Mouse (Mus musculus): ENCODE results near the gene Kcnmb4. TPM values are rescaled to one million over a fixed set of nuclear protein-coding genes. Genes with fewer than 3 reads are reported as not detected.

Gene Kcnmb4
- total and polyA plus RNA-seq, 3 experiments = 0.80 to 1.1 (median 1.0) TPM

GRCm38 (mm10) chr10:116473071-116473758 is 463 bp downstream of the Kcnmb4 start:
- Histone ChIP-seq H3K4me2 (ENCODE audit: insufficient read depth, low read depth, poor library complexity, severe bottlenecking) (peak overlapping the region; percentile 82), H3K4me1 (ENCODE audit: control insufficient read depth in 1 of 2, insufficient read depth in 2 of 2) (peaks cover 5 to 30% of the 10 kb centered on the region in 2 experiments; a peak in 3 of 4 replicates), H3K27ac (ENCODE audit: insufficient read depth, low read depth) (no peak overlapping the region), H3K79me2 (replicated peaks; ENCODE audit: control insufficient read depth, extremely low read depth, insufficient read depth, poor library complexity, severe bottlenecking) (no peaks in the 10 kb centered on the region), H3K36me3 (replicated peaks in 1 of 2; ENCODE audit: control insufficient read depth in 1 of 2, insufficient read depth in 1 of 2, low read length in 1 of 2) (no peaks in the 10 kb centered on the region), H3K9ac (ENCODE audit: insufficient read depth, low read depth) (peak overlapping the region; percentile 68), H3K27me3 (replicated peaks) (peaks cover 11% of the 10 kb centered on the region), H3K9me3 (replicated peaks; ENCODE audit: low read length) (peaks cover 6% of the 10 kb centered on the region), H3K4me3 (replicated peaks in 1 of 3; ENCODE audit: low read depth in 2 of 3, low read length in 2 of 3, poor library complexity in 1 of 3) (peak overlapping the region; percentile 57 to 68 (median 65))
- dilution Hi-C loops (cut with MboI; ENCODE audit: extremely low pct_ligation_motif_present, extremely low pct_unique_long_range_greater_than_20kb, low sequenced_read_pairs) = no loop called here
- DNase-seq (ENCODE audit: extremely low read depth) = no peak
- no peak for TF ChIP-seq CTCF (conservative IDR thresholded peaks at IDR 0.05 in 1 of 2, IDR thresholded peaks at IDR 0.05 in 1 of 2; ENCODE audit: low read depth in 2 of 2, low read length in 2 of 2)
- no peak for TF ChIP-seq ZNF384 (IDR thresholded peaks at IDR 0.05; ENCODE audit: low read depth, low read length)
- TF ChIP-seq SMC3 (IDR thresholded peaks at IDR 0.05; ENCODE audit: low read depth, low read length) = no peak
- TF ChIP-seq MXI1 (IDR thresholded peaks at IDR 0.05; ENCODE audit: low read depth, low read length) = no peak
- in situ Hi-C loops (cut with MboI; ENCODE audit: low pct_ligation_motif_present, low pct_unique_long_range_greater_than_20kb, low sequenced_read_pairs) = loop anchor here (25.0 kb wide), 2 partner anchors 136 to 364 kb away; no protein-coding TSS in a partner anchor

GRCm38 (mm10) chr10:116472579-116472978 is 1.1 kb downstream of the Kcnmb4 start:
- Histone ChIP-seq H3K27me3 (replicated peaks) (peaks cover 11% of the 10 kb centered on the region), H3K4me3 (replicated peaks in 1 of 3; ENCODE audit: low read depth in 2 of 3, low read length in 2 of 3, poor library complexity in 1 of 3) (peak overlapping the region in 1 of 3 experiments; percentile 68)

More at GRCm38 (mm10) chr10:116472579-116472978, 1.1 kb downstream of the Kcnmb4 start:
- TF ChIP-seq USF2 (conservative IDR thresholded peaks at IDR 0.05; ENCODE audit: low read depth, low read length) = no peak
- no peak for TF ChIP-seq MAX (IDR thresholded peaks at IDR 0.05; ENCODE audit: low read length)
- no peak for TF ChIP-seq MXI1 (IDR thresholded peaks at IDR 0.05; ENCODE audit: low read depth, low read length)
- TF ChIP-seq JUND (conservative IDR thresholded peaks at IDR 0.05; ENCODE audit: low read depth, low read length) = no peak
- no peak for TF ChIP-seq POLR2A (IDR thresholded peaks at IDR 0.05; ENCODE audit: low read depth, low read length)
- TF ChIP-seq UBTF (IDR thresholded peaks at IDR 0.05; ENCODE audit: low read depth, low read length) = no peak
- TF ChIP-seq TCF12 (IDR thresholded peaks at IDR 0.05; ENCODE audit: low read depth, low read length) = no peak
- TF ChIP-seq RAD21 (IDR thresholded peaks at IDR 0.05; ENCODE audit: low read depth, low read length) = no peak
- no peak for TF ChIP-seq TBP (conservative IDR thresholded peaks at IDR 0.05; ENCODE audit: low read depth, low read length)
- no peak for TF ChIP-seq HCFC1 (IDR thresholded peaks at IDR 0.05; ENCODE audit: low read depth, low read length)
- TF ChIP-seq CTCF (conservative IDR thresholded peaks at IDR 0.05 in 1 of 2, IDR thresholded peaks at IDR 0.05 in 1 of 2; ENCODE audit: low read depth in 2 of 2, low read length in 2 of 2) = no peak
- no peak for TF ChIP-seq MYC (IDR thresholded peaks at IDR 0.05; ENCODE audit: low read depth, low read length)
- no peak for TF ChIP-seq ZNF384 (IDR thresholded peaks at IDR 0.05; ENCODE audit: low read depth, low read length)
- no peak for TF ChIP-seq ETS1 (conservative IDR thresholded peaks at IDR 0.05; ENCODE audit: low read depth, low read length)
- TF ChIP-seq E2F4 (IDR thresholded peaks at IDR 0.05; ENCODE audit: insufficient replicate concordance, low read depth, low read length) = no peak
- TF ChIP-seq POLR2AphosphoS2 (IDR thresholded peaks at IDR 0.05; ENCODE audit: low read depth, low read length) = no peak
- no peak for TF ChIP-seq USF1 (IDR thresholded peaks at IDR 0.05; ENCODE audit: low read depth, low read length)
- no peak for TF ChIP-seq KAT2A (IDR thresholded peaks at IDR 0.05; ENCODE audit: insufficient replicate concordance, low read length)
- no peak for TF ChIP-seq ZKSCAN1 (IDR thresholded peaks at IDR 0.05; ENCODE audit: borderline replicate concordance, low read depth, low read length)
- no peak for TF ChIP-seq ZC3H11A (IDR thresholded peaks at IDR 0.05; ENCODE audit: low read depth, low read length)
- no peaks in the 10 kb centered on the region for H3K36me3 ChIP-seq (replicated peaks in 1 of 2; ENCODE audit: control insufficient read depth in 1 of 2, insufficient read depth in 1 of 2, low read length in 1 of 2)
- peak overlapping the region; percentile 82 for H3K4me2 ChIP-seq (ENCODE audit: insufficient read depth, low read depth, poor library complexity, severe bottlenecking)
- H3K9ac ChIP-seq (ENCODE audit: insufficient read depth, low read depth) = no peak overlapping the region
- H3K79me2 ChIP-seq (replicated peaks; ENCODE audit: control insufficient read depth, extremely low read depth, insufficient read depth, poor library complexity, severe bottlenecking) = no peaks in the 10 kb centered on the region
- in situ Hi-C loops (cut with MboI; ENCODE audit: low pct_ligation_motif_present, low pct_unique_long_range_greater_than_20kb, low sequenced_read_pairs) (loop anchor here (25.0 kb wide), 2 partner anchors 135 to 365 kb away; no protein-coding TSS in a partner anchor), dilution Hi-C loops (cut with MboI; ENCODE audit: extremely low pct_ligation_motif_present, extremely low pct_unique_long_range_greater_than_20kb, low sequenced_read_pairs) (no loop called here)
- peaks cover 5 to 30% of the 10 kb centered on the region in 2 experiments; a peak in 3 of 4 replicates for H3K4me1 ChIP-seq (ENCODE audit: control insufficient read depth in 1 of 2, insufficient read depth in 2 of 2)
- no peak for DNase-seq (ENCODE audit: extremely low read depth)
- peaks cover 6% of the 10 kb centered on the region for H3K9me3 ChIP-seq (replicated peaks; ENCODE audit: low read length)
- no peak overlapping the region for H3K27ac ChIP-seq (ENCODE audit: insufficient read depth, low read depth)

Measured in CH12.LX (cell line).